Mouse (Mus musculus) cerebellum, adult 2 months (tissue): ENCODE results near the gene Unc13d.

ENCODE experiments used
- CTCF ChIP-seq: fragments of 200-500 bp; IDR thresholded peaks from 2 replicates; pipeline ENCODE4 v1.5.1; 2011; ENCODE audit warnings: low read depth, mild to moderate bottlenecking, control low read depth, low read length, moderate library complexity, borderline replicate concordance; ENCODE audit not compliant: insufficient read depth
- POLR2A ChIP-seq: fragments of 200-500 bp; IDR thresholded peaks from 2 replicates; pipeline ENCODE4 v1.6.1; 2011; ENCODE audit warnings: low read length, control low read depth, borderline replicate concordance; ENCODE audit not compliant: insufficient read depth

DNA sequence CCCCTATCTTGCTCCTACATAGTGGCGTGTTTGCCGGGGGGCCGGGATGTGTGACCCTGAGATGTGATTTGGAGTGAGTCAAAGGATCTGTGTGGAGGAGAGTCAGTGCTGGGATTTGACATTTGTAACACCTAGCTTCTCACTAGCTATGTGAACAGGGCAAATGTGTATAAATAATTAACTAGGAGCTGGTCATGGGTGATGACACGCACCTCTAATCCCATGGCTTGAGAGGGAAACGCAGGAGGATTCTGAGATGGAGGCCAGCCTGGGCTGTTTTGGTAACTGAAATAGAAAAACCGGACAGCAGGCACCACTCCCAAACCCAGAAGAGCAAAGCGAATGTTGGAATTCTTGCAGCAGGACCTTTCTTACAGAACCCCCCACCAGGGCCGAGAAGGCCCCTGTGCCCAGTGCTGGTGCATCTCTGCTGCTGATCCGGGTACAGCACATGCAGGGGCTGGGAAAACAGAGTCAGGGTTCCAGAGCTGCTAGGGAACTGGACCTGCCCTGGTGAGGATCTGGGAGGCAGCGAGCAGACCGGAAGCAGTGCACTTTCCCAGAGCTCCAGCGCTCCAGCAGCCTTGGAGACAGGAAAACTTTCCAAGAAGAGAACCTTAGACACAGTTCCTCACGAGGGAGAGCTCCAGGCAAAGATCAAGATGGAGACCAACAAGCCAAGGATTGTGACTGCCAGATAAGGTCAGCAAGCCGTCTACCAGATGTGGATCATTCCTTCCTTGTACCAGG is 21.1 kb upstream of the Unc13d start:
- TF ChIP-seq POLR2A (no peak), CTCF (no peak)
